Mouse (Mus musculus): ENCODE measurements at regions not wholly inside any gene's neighbourhood (a gene's known extent, or its start where the extent isn't known, plus 50 kb on each side); places are given as distances from the start of the nearest gene placed in this dataset.

GRCm38 (mm10) chr12:52622398-52622797 is 76.8 kb upstream of the Akap6 start:
- no peak for DNase-seq (ENCODE audit: low spot score in 2 of 2)

DNA sequence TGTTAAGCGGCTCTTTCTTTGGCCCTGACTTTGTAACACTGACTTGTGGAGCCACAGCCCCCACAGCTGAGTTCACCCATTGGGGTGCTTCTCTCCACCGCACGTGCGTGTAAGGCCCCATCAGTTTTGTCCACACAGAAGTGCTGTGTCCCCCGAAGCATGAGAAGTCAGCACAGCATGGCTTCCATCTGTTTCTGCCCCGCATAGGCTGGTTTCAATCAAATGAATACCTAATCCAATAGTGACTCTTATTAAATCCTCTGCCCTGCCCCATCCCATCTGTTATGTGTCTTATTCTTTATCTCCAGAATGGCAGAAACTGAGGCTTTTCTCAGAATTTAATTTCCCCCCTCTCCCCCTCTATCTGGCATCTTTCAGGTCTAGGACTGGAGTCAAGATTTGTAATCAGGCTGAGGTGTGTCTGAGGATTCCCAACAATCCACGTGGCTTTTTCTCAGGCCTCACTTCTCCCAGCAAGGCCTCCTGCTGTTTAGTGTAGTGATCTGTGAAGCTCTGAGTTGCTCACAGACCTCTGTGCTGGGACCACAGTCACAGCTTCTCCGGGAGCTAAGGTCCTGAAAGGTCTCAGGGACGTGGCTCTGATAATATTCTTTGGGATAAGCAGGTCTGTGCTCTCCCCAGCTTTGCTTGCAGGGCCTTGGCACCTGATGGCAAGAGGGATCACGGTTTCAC is 75.6 kb upstream of the Akap6 start:
- no peak for DNase-seq (ENCODE audit: low spot score in 2 of 2)

DNA sequence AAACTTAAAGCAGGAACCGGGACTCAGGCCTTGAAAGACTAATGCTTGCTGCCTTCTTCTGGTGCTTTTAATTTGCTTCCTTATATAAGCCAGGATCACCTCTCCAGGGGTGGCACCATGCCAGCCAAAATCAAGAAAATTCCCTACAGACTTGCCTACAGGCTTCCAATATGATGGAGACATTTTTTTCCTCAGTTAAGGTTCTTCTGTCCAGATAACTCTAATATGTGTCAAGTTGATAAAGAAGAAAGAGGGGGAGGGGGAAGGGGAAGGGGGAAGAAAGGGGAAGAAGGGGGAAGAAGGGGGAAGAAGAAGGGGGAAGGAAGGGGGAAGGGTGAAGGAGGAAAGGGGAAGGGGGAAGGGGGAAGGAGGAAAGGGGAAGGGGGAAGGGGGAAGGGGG is 74.3 kb upstream of the Akap6 start:
- no peak for DNase-seq (ENCODE audit: low spot score in 2 of 2)

- no peak for DNase-seq (ENCODE audit: low spot score in 2 of 2)
These were observed 70.4 kb upstream of the Akap6 start for GRCm38 (mm10) chr12:52628771-52629170.

GRCm38 (mm10) chr12:52635121-52635878 is 63.9 kb upstream of the Akap6 start:
- no peak for DNase-seq (ENCODE audit: low spot score in 2 of 2)

DNA sequence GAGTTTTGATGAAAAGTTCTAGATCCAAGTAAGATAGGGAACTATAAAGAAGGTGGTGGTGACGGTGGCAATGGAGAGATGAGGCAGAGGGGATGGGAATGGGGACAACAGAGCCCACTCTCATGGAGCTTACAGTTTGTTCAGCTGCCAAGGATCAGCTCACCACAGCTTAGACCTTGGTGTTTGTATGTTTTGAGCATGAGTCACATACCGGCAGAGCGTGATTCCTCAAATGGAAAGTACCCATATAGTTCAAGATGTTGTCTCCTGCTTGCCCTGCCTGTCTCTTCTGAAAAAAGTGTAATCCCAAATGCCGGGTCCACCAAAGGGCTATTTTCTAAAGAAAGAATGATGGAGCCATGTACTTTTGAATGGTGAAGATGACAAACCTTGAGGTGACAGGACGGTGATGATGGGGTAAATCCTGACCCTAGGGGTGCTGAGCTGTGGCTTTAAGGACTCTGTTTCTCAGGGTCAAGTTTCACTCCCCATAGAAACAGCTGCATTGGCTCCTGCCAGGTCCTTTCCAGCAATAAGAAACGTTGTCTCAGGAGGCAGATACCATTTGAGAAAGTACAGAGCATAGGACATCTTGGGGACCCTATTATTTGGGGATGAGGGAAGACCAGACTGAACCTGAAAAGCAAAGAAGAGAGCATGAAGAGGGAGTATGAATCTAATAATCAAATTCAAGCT is 62.8 kb upstream of the Akap6 start:
- no peak for DNase-seq (ENCODE audit: low spot score in 2 of 2)

- no peak for DNase-seq (ENCODE audit: low spot score in 2 of 2)
These were observed 62.3 kb upstream of the Akap6 start for GRCm38 (mm10) chr12:52636920-52637319.

DNA sequence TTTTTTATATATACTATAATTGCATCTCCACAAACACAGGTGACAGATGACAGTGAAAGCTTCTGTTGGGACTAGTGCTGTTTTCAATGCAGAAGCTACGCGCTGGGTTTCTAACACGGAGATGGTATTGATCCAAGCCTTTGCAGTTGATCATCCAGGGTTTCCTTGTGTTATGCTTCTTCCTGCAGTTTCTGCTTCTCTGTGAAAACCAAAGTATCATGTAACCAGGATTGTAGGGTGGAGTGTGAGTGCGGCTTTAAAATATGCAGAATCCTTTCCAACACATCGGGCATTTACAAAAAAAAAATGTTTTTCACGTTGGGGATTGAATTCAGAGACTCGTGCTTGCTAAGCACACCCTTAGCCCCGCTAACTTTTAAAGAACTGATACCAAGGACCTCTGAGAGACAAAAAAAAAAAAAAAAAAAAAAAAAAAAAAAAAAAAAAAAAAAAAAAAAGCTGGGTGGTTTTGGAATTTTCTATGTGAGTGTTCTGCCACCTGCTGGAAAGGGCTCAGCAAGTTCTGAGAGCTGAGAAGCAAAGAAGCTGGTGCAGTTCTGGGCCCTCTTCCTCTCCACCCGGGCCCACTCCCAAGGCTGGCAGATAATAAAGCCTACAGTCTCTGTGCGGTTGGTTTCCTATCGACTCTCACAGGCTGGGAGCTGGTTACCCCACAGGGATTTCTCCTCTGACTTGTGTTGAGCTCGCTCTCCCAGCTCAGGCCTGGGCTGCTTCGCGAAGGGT is 61.5 kb upstream of the Akap6 start:
- peak in 1 of 2 experiments; percentile 58 for DNase-seq (ENCODE audit: low spot score in 2 of 2)

DNA sequence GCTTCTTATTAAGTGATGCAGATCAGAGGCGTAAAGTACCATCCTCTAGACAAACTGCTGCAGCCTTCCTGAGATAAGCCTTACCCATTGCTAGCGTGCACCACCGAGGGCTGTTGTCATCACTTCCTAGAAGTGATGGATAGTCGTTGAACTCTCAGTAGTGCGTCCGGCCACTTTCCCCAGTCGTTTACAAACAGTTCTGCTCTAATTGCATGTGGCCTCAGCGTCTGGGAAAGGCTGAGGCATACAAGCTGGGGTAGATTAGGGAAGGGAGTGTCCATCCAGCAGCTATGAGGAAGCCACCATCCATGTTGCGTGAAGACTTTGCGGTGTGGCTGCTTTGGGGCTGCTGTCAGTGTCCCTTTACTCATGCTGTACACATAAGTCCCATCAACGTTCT is 60.7 kb upstream of the Akap6 start:
- DNase-seq (ENCODE audit: low spot score in 2 of 2), result no peak

DNA sequence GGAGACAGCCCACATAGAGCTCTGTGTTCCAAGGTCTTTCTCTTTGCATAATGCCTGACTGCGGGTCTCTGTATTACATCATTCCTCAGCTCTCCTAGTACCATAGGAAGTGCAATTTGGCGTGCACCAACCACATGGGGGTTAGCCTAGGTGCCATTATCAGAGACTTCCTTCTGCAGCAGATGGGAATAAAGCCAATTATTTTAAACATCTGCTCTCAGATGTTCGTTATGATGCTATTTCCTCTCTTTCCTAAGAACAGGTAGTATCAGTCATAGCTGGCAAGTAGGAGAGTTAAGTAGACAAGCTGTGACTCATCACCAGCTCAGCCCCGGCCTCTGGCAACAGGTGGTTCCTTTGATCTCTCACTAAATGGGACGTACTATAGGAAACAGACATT is 55.1 kb upstream of the Akap6 start:
- no peak for DNase-seq (ENCODE audit: low spot score in 2 of 2)

Data from cerebellum, postnatal 4 days (tissue).